Mouse (Mus musculus) forebrain, postnatal 0 days (tissue): Measurements from ENCODE around the gene Ip6k2. TPM values are rescaled to one million over a fixed set of nuclear protein-coding genes. Genes with fewer than 3 reads are reported as not detected.
A peak's percentile ranks its signal among the peaks of the same experiment; 100 is the strongest.

Experiments used
- ATAC-seq: fragments of 200-750 bp; cut with Nextera tagmentation; 2 replicates; pipeline ENCODE4 v1.8.0; 2017; ENCODE audit warnings: mild to moderate bottlenecking, moderate library complexity
- DNase-seq: peaks from one replicate; pipeline ENCODE4 v3.0.0-alpha.2; 2015
- H3K27ac ChIP-seq: fragments of 300-500 bp; sonication (generic); 2 replicates; pipeline ENCODE4 v1.5.1; 2014; ENCODE audit warnings: low read depth, mild to moderate bottlenecking, antibody characterized with exemption, low read length, moderate library complexity, mixed read lengths
- H3K27me3 ChIP-seq: fragments of 300-500 bp; sonication (generic); 2 replicates; pipeline ENCODE4 v1.6.1; 2014; ENCODE audit warnings: mild to moderate bottlenecking, low read length, mixed read lengths; ENCODE audit not compliant: insufficient read depth
- H3K36me3 ChIP-seq: fragments of 300-500 bp; sonication (generic); 2 replicates; pipeline ENCODE4 v1.6.1; 2014; ENCODE audit warnings: mild to moderate bottlenecking, moderate library complexity; ENCODE audit not compliant: insufficient read depth
- H3K4me1 ChIP-seq: fragments of 300-500 bp; sonication (generic); 2 replicates; pipeline ENCODE4 v1.6.1; 2014; ENCODE audit warnings: antibody characterized with exemption; ENCODE audit not compliant: insufficient read depth
- H3K4me2 ChIP-seq: fragments of 300-500 bp; sonication (generic); 2 replicates; pipeline ENCODE4 v1.6.1; 2014; ENCODE audit warnings: low read depth, mild to moderate bottlenecking, moderate library complexity
- H3K4me3 ChIP-seq: fragments of 300-500 bp; sonication (generic); 2 replicates; pipeline ENCODE4 v1.5.1; 2014; ENCODE audit warnings: low read depth, low read length, mixed read lengths
- H3K9ac ChIP-seq: fragments of 300-500 bp; sonication (generic); 2 replicates; pipeline ENCODE4 v1.6.1; 2014; ENCODE audit warnings: mild to moderate bottlenecking
- H3K9me3 ChIP-seq: fragments of 300-500 bp; sonication (generic); 2 replicates; pipeline ENCODE4 v1.6.1; 2016; ENCODE audit warnings: low read length
- CTCF ChIP-seq: sonication (generic); IDR thresholded peaks from 2 replicates; pipeline ENCODE4 v1.5.1; 2016; ENCODE audit warnings: antibody characterized with exemption, control low read depth, low read depth
- WGBS: fragments of 180-500 bp; shearing (Covaris S2); extraction: QIAGEN DNeasy Blood & Tissue Kit; methylation state at CpG from one replicate; pipeline ENCODE4 v1.1.7; 2014; 5-methylcytosine and 5-hydroxymethylcytosine counted together
- polyA plus RNA-seq: library from polyadenylated mRNA; unstranded; fragments of >200 nt; fragmentation: Nextera tagmentation; extraction: Ambion mirVana; gene quantifications from 2 replicates; pipeline ENCODE4 v1.2.1, GENCODE M21; 2015
- total RNA-seq: library from RNA; depleted of rRNA; stranded (reverse); fragments of >200 nt; gene quantifications from 2 replicates; pipeline ENCODE4 v1.2.3, GENCODE M21; 2014

Gene Ip6k2
- total and polyA plus RNA-seq, 2 experiments from 2014 or later, result 140 to 218 TPM

DNA sequence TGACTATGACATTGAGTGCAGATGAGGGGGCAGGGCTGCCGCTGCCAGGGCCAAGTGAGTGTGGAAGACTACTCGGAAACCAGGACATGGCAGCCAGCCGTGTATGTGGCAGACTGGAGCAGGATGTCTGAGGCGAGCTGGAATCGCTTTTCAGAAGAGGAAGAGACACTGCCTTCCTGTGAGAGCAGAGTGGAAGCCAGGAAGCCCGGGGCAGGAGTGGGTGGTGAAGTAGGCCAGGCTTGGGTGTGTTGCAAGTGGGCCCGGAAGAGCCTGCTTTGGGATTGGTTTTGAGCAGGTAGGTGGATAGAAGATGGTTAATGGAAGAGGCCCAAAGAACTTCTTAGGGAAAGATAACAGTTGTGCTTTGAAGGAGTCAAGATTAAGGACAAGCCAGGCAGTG is 32.0 kb downstream of the Ip6k2 start:
- Histone ChIP-seq H3K27ac (no peak overlapping the region), H3K4me3 (no peak overlapping the region), H3K36me3 (peaks cover 78% of the 10 kb centered on the region), H3K4me1 (no peaks in the 10 kb centered on the region), H3K27me3 (no peaks in the 10 kb centered on the region), H3K9me3 (no peaks in the 10 kb centered on the region), H3K9ac (no peak overlapping the region), H3K4me2 (no peak overlapping the region)
- DNase-seq (no peak), ATAC-seq (no peak)
- no peak for TF ChIP-seq CTCF
- 95% methylated on average over 7 of the region's 7 CpGs for WGBS

DNA sequence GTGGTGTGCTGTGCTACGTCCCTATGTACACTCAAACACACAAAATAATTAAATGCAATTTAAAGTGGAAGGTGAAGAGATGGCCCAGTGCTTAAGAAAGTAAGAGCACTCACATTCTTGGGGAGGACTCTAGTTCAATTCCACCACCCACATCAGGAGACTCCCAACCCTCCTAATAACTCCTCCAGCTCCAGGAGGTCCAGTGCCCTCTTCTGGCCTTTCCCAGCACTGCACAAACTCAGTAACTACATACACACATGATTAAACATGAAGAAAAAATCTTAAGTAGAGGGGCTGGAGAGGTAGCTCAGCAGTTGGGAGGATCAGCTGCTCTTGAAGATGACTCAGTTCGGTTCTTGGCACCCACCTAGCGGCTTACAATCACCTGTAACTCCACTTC is 35.9 kb downstream of the Ip6k2 start:
- no peak overlapping the region for H3K4me3 ChIP-seq
- H3K36me3 ChIP-seq, result peaks cover 43% of the 10 kb centered on the region
- no peaks in the 10 kb centered on the region for H3K9me3 ChIP-seq
- no peaks in the 10 kb centered on the region for H3K4me1 ChIP-seq
- H3K27me3 ChIP-seq, result no peaks in the 10 kb centered on the region
- H3K9ac ChIP-seq, result no peak overlapping the region
- ATAC-seq (peak; percentile 68), DNase-seq (peak; percentile 63)
- no peak overlapping the region for H3K4me2 ChIP-seq
- no peak overlapping the region for H3K27ac ChIP-seq
- WGBS, result 53% methylated on average over 3 of the region's 3 CpGs
- peak; percentile 78 for TF ChIP-seq CTCF

GRCm38 (mm10) chr9:108820077-108820476 is 36.5 kb downstream of the Ip6k2 start:
- H3K9me3 ChIP-seq, result no peaks in the 10 kb centered on the region
- peaks cover 37% of the 10 kb centered on the region for H3K36me3 ChIP-seq
- H3K4me2 ChIP-seq, result no peak overlapping the region
- no peaks in the 10 kb centered on the region for H3K4me1 ChIP-seq
- ATAC-seq (no peak), DNase-seq (no peak)
- H3K4me3 ChIP-seq, result no peak overlapping the region
- TF ChIP-seq CTCF, result no peak
- 69% methylated on average over 5 of the region's 5 CpGs for WGBS
- H3K27ac ChIP-seq, result no peak overlapping the region
- H3K9ac ChIP-seq, result no peak overlapping the region
- H3K27me3 ChIP-seq, result no peaks in the 10 kb centered on the region

GRCm38 (mm10) chr9:108824144-108824685 is 40.6 kb downstream of the Ip6k2 start:
- Histone ChIP-seq H3K9ac (peak overlapping the region; percentile 54), H3K4me2 (peak overlapping the region; percentile 88), H3K4me1 (peaks cover 5% of the 10 kb centered on the region; the same call in 1 of the 2 replicates), H3K9me3 (no peaks in the 10 kb centered on the region), H3K36me3 (peaks cover 18% of the 10 kb centered on the region), H3K27me3 (no peaks in the 10 kb centered on the region), H3K4me3 (peak overlapping the region; percentile 80), H3K27ac (peak overlapping the region; percentile 46; the same call in 1 of the 2 replicates)
- WGBS, result 5% methylated on average over 25 of the region's 25 CpGs
- TF ChIP-seq CTCF, result peak; percentile 33
- ATAC-seq (no peak; the same call in 1 of the 2 replicates), DNase-seq (no peak)

- peak; percentile 88 for ATAC-seq
- no peaks in the 10 kb centered on the region for H3K9me3 ChIP-seq
- peak overlapping the region; percentile 88 for H3K9ac ChIP-seq
- peaks cover 6% of the 10 kb centered on the region for H3K4me1 ChIP-seq
- peak overlapping the region; percentile 80 for H3K4me3 ChIP-seq
- peaks cover 25% of the 10 kb centered on the region for H3K36me3 ChIP-seq
- TF ChIP-seq CTCF, result no peak
- H3K27ac ChIP-seq, result peak overlapping the region; percentile 89
- no peaks in the 10 kb centered on the region for H3K27me3 ChIP-seq
- WGBS, result 1% methylated on average over 31 of the region's 31 CpGs
- H3K4me2 ChIP-seq, result peak overlapping the region; percentile 88
- DNase-seq, result peak; percentile 97
Measured at GRCm38 (mm10) chr9:108824755-108825413, 41.3 kb downstream of the Ip6k2 start.

- ATAC-seq (peak; percentile 81), DNase-seq (peak; percentile 98)
- Histone ChIP-seq H3K9ac (peak within 1 kb of the TSS; percentile 88), H3K4me1 (peaks cover 17% of the 10 kb centered on the region), H3K9me3 (no peaks in the 10 kb centered on the region), H3K4me3 (peak within 1 kb of the TSS; percentile 80), H3K4me2 (peak within 1 kb of the TSS; percentile 88), H3K36me3 (peaks cover 30% of the 10 kb centered on the region), H3K27ac (peak within 1 kb of the TSS; percentile 89), H3K27me3 (no peaks in the 10 kb centered on the region)
- WGBS, result 2% methylated on average over 64 of the region's 70 CpGs
- TF ChIP-seq CTCF, result no peak
Measured at GRCm38 (mm10) chr9:108825820-108826699, 42.5 kb downstream of the Ip6k2 start, which contains the start of gene Celsr3. Celsr3 (plus strand) TSS chr9:108826320.
